Mouse (Mus musculus) cerebellum, adult 11 months (tissue): ENCODE data around the gene Birc7.

Experiments used
- DNase-seq: peaks from one replicate; pipeline ENCODE4 v3.0.0; 2022

The Birc7 gene

DNA sequence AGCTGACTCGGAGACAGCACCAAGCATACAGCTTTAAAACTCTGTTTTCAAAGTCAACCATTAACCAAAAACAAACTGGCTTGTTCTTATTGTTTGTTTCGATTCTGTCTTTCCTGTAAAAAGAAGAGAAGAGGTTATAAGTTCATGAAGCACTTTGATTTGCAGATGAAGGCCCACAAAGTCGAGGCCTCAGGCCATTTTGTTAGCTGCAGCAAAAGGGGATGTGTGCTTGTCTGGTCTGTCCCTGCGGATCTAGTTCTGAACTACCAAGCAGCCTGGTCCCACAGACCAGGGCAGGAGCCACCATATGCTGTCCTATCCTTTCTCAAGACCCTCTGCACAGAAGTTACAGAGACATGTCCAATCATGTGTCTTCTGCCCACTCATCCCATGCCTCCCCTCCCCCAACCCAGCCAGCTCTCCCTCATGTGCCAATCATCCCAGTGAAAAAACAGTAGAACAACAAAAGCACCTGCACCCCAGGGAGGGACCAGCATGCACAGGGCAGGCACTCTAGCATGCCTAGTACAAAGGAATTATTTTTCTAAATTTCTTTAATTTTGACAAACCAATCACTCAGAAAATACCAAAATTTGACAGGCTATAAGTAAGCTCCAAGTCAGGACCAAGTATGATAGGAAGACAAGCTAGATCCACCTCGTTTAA, 23.1 kb upstream of the Birc7 start:
- DNase-seq: no peak

DNA sequence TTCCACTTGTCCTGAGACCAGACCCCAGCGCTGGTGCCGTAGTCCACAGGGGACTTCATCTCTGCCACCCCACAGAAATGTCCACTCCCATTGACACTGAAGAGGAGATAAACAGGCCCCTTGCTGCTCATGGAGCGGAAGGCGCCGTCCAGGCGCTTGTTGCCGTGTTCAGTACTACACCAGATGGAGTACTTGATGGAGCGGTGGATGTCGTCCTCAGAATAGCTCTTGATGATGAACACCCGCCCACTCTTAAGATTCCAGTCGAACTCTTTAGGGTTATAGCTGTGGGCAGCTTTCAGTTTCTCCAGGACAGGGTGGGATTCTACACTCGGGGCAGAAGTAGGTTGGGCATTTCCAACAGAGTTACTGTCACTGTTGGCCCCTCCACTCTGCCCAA, 17.9 kb upstream of the Birc7 start:
- no peak for DNase-seq

DNA sequence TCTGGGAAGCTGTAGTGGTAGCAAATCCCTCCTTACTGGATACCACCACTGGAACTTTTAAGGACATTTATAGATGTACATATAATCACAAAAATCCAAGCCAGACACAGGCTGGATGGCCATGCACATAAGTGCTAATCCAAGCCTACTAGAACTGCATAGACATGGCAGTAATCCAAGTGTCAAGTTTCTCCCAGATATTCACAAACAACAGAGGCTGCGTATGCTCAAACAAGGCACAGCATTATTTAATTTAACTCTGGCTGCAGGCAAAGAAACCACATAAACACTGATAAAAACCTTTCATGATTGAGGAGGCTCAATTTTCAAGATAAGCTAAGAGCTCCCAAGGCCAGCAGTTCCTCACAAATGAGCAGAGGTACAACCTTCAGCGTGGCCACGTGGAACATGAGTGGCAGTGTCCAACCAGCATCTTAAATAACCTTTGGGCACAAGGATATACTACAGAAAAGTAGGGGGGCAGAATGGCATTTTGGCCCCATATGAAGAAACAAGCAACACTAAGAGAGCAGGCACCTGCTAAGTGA, 12.9 kb upstream of the Birc7 start:
- no peak for DNase-seq

DNA sequence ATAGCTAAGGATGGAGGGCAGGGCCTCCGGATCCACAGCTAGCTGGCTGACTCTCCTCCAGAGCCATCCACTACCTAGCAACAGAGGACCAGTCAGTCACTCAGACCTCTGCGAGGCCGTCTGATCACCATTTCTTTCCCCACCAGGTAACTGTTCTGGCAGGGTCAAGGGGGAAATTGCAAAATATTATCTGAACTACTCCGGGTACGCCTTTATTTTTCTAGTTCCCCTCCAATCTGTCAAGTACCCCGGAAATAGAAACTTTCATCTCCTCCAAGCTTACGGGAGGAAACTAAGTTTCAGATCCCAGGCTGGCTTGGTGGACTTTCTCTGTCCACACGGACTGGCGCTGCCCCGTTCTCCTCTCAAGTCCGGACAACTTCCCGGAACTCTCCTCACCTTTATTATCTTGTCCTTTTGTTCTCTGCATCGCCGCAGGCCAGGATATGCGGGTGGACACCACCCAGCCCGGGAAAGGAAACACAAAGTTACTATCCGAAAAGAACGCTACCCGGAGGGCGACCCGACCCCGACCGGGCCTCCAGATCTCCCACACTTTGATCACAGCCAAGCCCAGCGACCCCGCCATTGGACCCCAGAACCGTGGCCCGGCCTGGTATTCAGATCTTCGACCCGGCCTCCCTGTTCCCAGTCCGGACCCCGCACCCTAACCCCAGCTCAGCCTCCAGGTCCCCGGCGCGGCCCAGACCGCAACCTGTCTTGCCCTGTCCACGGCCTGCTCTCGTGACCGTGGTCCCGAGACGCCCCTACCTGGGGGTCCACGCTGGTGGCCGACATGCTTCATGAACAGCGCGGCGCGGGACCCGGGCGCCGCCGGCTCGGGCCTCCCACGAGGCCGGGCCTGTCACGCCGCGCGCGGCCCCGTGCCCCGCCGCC, 8.7 kb upstream of the Birc7 start:
- DNase-seq: no peak

DNA sequence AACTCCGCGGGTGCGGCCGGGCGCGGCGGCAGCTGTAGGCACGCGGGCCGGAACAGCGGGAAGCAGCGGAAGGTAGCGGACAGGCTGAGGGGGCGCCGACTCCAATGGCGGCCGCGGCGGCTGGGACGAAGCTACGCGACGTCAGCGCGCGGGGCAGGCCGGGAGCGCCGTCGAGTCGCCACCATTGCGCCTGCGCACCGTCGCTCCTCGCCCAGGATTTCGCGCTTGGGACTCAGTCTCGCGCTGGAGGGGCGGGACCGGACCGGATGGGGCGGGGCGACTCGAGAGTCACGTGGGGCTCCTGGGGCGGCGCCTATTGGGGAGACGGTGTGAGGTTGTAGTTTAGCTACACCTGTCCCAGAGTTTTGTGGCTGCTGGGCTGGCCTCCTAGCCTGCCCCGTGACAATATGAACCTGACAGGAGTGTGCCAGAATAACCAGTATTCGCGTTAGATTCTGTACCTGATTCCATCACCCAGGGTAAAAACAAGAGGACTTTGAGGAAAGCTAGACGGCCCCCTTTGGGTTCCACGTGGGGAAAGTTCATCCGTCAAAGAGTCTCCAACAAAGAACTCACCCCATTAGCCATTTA, 7.9 kb upstream of the Birc7 start, which contains the start of gene Ythdf1:
Gene Ythdf1, minus strand, starts transcription at position 140 of the 591 bp plus-strand sequence.
- DNase-seq: peak; percentile 98

DNA sequence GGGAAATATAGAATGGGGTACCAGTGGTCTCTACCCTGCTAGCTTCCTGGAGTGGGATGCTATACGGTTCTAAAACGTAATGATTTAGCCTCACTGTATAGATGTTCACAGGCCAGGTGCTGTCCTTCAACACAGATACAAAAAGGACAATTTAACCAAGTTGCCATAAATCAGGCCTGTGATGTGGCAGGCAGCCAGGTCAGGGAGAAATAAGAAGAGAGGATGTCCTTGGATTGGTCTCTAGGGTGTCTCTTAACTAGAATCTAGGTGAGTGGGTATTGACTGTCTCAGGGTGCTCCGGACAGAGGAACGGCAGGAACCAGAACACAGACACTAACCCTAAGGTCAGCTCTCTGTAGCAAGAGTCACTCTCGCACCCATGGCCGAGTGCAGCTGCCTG, 6.1 kb upstream of the Birc7 start:
- DNase-seq: no peak

DNA sequence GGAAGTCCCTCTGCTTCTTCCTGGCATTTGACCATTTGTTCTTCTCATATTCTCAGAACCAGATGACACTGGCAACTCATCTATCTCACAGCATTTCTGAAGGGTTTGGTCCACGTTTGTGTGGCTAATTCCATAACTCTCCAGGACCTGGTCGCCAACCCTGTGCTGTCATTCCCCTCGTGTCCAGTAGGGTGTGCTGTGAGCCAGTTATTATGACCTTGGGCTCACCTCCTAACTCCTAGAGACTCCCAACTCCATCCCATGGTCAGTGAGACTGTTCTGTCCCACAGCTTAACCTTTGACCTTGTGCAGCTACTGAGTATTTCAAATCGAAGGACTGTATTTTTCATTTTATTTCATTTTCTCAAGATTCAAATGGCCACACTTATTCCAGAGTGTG, 3.6 kb upstream of the Birc7 start:
- DNase-seq: peak; percentile 68

DNA sequence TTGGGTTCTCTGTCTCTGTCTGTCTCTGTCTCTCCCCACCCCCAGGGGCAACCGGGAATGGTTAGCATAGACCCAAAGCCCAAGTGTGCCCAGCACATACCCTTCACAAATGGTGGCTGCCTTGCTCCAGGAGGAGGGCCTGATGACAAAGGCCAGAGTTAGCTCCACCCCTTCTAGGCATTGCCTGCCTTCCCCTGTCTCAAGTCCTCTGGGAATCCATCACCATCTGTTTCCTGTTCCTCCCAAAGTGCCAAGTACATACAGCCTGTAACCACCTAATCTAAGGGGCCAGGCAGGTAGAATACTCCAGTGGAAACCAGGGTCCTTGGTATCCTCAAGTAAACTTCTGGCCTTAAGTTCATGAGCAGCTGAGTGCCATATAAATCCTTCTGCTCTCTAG, 3.6 kb downstream of the Birc7 start:
- no peak for DNase-seq

DNA sequence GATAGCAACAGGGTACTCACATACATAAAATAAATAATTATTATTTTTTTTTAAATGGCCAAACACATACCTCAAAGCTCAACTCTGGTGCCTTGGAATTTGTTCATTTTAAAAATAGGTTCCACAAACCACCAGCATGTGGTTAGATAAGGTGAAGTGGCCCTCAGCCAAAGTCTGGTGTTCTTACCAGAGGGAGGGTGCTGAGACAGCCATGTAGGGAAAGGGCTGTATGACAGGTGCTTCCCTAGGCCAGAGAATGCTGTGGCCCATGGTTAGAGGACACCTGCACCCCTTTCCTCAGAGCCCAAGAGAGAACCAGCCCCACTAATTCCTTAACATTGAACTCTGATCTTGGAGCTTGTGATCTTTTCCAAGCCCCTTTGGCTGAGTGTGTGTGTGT, 11.4 kb downstream of the Birc7 start:
- no peak for DNase-seq

DNA sequence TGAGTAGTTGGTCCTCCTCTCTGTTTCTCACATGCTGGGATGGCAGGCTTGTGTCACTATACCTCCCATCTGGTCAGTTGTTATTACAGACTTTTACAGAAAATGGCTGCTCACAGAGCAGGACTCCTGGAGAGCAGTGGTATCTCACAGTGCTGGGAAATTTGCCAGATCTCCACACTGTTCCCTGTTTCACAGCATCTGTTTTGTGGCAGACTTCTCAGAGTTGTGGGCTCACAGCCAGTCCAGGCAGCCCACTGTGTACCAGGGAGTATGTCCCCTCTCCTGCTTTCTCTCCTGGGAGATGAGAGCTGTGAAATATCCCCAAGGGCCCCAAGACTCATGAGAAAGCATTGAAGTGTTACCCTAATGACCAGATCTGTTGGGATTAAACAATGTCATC, 13.0 kb downstream of the Birc7 start:
- no peak for DNase-seq

DNA sequence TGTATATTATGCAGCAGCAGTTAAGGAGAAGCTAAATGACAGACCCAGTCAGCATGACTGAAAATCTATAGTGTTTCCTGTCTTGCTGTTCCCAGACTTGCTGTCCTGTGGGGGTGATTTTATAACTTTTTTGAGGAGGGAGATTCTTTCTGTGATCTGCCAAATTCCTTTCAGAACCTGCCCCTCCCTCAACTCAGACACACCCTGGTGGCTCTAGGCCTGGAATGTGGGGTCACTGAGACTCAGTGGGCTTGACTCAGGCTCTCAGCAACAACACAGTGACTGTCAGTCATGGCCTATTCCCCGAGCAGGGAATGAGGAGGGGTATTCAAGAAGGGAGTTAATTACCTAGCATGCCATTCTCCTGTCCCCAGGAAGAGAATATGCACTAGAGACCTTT, 21.1 kb downstream of the Birc7 start:
- no peak for DNase-seq

DNA sequence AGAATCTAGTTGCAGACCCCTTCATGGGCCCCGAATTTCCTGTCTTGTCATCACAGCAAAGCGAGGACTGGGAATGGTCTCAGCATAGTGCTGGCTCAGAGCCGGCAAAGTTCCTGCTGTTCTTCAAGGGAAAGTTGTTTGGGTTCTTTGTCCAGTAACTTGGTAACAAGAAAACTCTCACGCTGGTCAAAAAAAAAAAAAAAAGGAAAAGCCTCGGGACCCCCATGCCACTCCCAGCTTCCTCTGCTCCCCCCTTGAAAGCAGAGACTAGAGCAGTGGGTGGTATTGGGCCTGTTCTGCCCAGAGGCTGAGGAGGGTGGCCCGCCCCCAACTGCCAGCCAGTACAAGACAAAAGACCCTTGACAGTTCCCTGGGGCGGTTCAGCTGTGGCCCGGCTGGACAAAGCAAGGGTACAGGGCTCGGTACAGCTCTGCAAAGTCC, 23.9 kb downstream of the Birc7 start:
- no peak for DNase-seq

DNA sequence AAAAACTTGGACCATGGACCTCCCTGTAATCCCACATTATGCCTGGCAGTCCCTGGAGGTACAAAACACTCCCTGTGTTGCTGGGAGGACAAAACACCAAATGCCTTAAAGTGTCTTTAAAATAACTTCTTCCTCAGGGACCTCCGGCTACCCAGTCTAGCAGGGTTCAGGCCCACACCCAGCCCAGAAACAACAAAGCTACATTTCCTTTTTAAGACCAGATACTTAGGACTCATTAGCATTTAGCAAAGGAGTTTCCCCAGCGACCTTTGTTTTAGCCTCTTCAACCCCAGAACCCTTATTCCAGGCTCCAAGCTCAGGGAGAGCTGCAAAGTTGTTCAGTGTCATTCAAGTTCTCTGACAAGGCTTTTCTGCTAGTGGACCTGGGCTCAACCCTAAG, 24.8 kb downstream of the Birc7 start:
- DNase-seq: no peak

DNA sequence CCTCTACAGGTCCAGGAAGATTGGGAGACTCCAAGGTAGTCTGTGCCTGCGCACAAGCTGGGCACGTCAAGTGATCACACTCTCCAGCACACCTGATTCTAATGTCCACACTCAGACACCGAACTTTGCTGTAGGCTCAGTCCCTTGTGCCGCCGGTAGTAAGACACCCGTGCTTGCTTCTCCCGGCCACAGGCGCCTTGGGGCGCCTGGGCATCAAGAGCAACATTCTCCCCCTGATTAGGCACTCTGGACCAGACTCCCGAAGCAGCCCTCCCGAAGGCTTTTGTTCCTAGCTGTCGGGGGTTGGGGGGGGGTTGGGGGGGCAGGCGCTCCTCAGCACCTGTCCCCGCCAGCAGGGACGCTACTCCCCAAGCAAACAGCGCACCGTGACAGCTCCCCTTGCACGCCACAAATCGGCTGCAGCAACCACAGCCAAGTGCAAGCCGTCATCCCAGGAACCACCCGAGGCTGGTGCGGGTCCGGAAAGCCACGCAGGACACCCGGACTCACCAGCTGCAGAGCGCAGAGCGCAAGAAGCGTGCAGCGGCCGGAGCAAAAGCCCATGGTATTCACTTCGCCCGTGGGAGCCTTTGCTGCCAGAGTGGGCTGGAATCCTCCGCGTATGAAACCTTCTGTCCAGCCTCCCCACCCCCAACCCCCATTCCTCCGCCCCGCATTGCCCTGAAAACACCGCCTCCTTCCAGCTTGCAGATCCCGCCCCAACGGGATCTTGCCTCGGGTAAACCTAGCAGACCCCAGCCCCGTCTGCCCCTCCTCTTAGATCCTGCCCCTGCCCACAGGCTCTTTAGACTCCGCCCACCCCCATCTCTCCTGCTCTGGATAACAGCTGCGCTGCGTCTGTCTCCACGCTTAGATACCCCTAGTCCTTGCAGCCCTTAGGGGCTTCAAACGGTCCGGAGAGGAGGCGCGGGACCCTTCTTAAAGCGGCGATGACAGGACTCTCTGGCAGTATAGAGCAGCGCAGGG, 25.5 kb downstream of the Birc7 start, which contains the start of gene Nkain4:
Gene Nkain4, minus strand, starts transcription at position 639 of the 987 bp plus-strand sequence.
- peak; percentile 53 for DNase-seq

DNA sequence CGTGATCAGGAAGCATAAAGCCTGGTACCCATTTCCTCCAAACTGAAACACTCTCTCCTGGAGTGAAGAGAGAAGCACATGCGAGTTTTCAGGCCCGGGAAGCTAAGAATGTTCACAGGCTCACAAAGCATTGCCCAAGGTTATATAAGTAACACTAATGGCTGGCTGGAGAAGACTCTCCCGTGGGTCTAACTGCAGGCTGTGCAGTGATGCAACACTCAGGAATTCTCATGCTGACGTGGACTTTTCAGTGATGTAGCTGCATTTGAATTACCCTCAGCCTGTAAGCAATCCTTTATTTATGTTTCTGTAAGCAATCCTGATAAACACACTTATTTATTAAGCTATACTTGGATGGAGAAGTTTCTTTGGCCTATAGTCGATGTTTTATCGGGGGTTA, 30.8 kb downstream of the Birc7 start:
- no peak for DNase-seq

DNA sequence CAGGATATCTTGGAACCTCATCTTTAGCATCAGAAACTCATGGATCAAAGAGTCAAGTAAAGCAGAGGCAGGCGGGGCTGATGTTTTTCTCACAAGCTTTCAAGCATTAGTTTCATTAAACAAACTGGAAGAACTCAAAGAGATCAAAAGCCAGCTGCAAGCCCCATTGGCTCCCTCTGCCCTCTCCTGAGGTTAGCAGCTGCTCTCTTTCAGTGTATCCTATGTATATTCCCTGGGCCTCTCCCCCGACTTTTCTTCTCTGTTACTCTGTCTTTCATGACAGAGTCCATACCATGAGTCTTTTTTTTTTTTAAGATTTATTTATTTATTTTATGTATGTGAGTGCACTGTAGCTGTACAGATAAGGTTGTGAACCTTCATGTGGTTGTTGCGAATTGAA, 31.4 kb downstream of the Birc7 start:
- DNase-seq: no peak

DNA sequence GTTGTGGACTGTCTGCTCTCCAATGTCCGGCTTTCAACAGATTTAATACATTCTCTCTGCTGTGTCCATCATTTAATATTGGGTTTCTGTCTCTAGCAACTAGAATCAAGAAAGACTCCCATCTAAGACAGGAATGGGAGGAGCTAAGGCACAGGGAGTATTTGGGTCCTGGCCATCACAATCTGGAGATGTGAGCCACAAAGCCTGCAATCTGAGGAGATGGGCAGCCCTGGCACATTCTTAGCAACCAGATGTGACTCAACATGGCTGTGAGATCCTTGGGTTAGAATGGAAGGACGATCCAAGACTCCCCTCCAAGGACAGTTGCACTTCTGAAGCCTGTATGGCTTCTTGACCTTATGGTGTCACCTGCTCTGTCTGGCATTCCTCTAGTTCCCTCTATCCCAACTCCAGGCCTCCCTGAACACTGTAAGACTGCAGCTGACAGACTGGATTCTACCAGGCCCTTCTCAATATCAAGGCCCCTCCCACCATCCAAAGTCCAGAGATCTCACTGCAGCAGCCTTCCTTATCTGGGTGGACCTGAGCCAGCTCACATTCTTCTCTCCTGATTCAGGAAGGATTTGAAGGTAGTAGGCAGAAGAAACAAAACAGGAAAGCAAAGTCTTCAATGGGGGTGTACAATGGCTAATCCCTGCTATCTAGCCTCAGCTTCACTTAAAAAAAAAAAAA, 33.9 kb downstream of the Birc7 start:
- no peak for DNase-seq

DNA sequence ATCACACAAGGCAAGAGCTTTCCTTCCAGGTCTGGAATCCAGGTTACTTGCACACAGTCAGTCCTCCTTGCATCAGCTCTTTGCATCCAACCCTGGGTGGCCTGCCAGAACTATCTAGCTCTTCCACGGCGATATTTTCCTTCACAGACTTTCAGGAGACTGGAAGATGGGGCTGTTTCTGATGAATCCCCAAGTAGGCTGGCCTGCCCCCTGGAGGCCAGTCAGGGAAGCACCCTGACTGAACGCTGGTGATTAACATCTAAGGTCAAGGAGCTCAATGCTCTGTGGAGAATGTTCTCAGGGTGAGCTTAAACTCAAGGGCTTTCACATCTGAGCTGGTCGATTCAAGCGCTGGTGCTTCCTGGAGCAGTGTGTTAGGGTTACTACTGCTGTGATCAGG, 35.1 kb downstream of the Birc7 start:
- DNase-seq: peak; percentile 77

DNA sequence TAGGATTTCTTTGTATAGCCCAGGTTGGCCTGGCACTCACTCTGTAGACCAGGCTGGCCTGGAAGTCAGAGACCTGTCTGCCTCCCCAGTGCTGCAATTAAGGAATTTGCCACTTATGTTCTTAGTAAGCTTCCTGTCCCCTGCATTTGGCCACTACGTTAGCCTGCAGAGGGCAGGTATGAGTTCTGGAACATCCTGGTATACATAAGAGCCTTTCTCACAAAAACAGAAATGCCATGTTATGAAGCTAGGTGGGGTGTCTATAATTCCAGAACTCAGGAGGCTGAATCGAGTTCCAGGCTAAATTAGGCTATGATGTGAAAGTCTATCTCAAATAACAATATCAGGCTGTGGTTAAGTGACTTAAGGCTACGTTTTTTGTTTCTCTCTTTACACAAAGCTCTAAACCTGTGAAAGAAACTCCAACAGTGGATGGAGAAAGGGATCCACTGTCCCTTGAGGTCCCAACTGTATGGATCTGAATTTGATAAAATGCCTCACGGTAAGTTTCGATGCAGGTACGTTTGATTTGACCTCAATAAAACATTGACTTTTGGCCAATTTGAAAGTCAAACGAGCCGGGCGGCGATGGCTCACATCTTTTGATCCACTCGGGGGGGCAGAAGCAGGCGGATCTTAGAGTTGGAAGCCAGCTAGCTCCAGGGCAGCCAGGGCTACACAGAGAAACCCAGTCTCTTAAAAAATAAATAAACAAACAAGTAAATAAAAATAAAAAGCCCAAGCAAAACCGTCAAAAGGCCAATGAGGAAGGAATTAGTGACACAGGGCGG, 37.5 kb downstream of the Birc7 start:
- DNase-seq: peak; percentile 28

DNA sequence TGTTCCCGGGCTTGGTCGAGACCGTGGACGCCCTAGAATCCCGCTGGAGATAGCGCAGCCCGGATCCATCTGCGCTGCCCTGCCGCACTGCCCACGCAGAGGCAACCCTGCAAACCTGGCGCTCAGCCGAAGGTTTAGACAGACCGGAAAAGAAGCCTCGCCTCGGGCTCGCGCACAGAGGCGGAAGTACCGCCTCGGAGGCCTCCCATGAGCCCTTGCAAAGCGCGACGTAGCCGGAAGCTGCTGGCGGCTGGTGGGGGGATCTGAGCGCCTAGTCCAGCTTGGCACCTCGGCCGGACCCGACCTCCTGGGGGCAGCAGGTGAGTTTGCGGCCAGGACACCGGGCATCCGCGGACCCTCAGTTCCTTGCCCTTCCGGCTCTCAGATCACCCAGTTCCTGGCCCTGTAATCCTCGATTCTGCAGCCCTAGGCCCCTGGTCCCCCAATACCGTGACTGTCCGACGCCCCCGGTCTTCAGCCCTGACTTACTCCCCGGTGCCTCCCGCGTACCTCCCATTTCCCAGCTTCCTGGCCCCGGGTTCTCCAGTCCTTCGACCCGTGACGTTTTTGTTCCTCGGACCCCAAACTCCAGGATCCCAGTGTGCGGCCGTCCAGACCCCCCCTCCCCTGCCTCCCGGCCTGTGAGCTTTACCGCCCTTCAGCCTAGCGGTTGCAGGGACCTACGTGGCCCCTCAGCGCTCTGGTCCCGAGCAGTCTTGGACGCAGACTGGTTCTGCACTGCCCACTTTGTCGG, 38.4 kb downstream of the Birc7 start, which contains the start of gene Arfgap1:
Gene Arfgap1, plus strand, starts transcription at position 216 of the 754 bp plus-strand sequence.
- peak; percentile 92 for DNase-seq
